Mouse (Mus musculus) stomach, embryonic 16.5 days (tissue): ENCODE data around the gene Tmem274. TPM values are rescaled to one million over a fixed set of nuclear protein-coding genes. Genes with fewer than 3 reads are reported as not detected.

ENCODE experiments used
- ATAC-seq: fragments of 200-750 bp; cut with Nextera tagmentation; 2 replicates; pipeline ENCODE4 v1.8.0; 2017; ENCODE audit warnings: moderate number of reproducible peaks, moderate TSS enrichment; ENCODE audit not compliant: insufficient read depth, low FRiP score
- H3K27ac ChIP-seq: fragments of 300-500 bp; sonication (generic); 2 replicates; pipeline ENCODE4 v1.5.1; 2014; ENCODE audit warnings: low read length
- H3K27me3 ChIP-seq: fragments of 300-500 bp; sonication (generic); 2 replicates; pipeline ENCODE4 v1.6.1; 2014; ENCODE audit warnings: low read length, control low read depth, mixed read lengths; ENCODE audit not compliant: control insufficient read depth, insufficient read depth
- H3K36me3 ChIP-seq: fragments of 300-500 bp; sonication (generic); 2 replicates; pipeline ENCODE4 v1.6.1; 2014; ENCODE audit warnings: low read length; ENCODE audit not compliant: control insufficient read depth, insufficient read depth
- H3K4me1 ChIP-seq: fragments of 300-500 bp; sonication (generic); 2 replicates; pipeline ENCODE4 v1.6.1; 2014; ENCODE audit warnings: low read length, control low read depth, mixed read lengths; ENCODE audit not compliant: control insufficient read depth, insufficient read depth
- H3K4me2 ChIP-seq: fragments of 300-500 bp; sonication (generic); 2 replicates; pipeline ENCODE4 v1.6.1; 2014; ENCODE audit warnings: low read depth, low read length, mixed read lengths
- H3K4me3 ChIP-seq: fragments of 300-500 bp; sonication (generic); replicated peaks from 2 replicates; pipeline ENCODE4 v1.5.1; 2014; ENCODE audit warnings: mild to moderate bottlenecking, low read length
- H3K9ac ChIP-seq: fragments of 300-500 bp; sonication (generic); 2 replicates; pipeline ENCODE4 v1.6.1; 2014; ENCODE audit warnings: low read length
- H3K9me3 ChIP-seq: fragments of 300-500 bp; sonication (generic); replicated peaks from 2 replicates; pipeline ENCODE4 v1.6.1; 2016; ENCODE audit warnings: low read length, control low read depth; ENCODE audit not compliant: control insufficient read depth
- WGBS: fragments of 180-500 bp; shearing (Covaris S2); extraction: QIAGEN DNeasy Blood & Tissue Kit; methylation state at CpG from one replicate; pipeline ENCODE4 v1.1.7; 2014; 5-methylcytosine and 5-hydroxymethylcytosine counted together
- polyA plus RNA-seq: library from polyadenylated mRNA; unstranded; fragments of >200 nt; fragmentation: Nextera tagmentation; extraction: Ambion mirVana; gene quantifications from 2 replicates; pipeline ENCODE4 v1.2.1, GENCODE M21; 2015

The Tmem274 gene
- polyA plus RNA-seq, 1 experiment from 2014 or later: 0.39 TPM

- Histone ChIP-seq H3K27me3 (no peaks in the 10 kb centered on the region), H3K4me3 (no peak overlapping the region), H3K36me3 (peaks cover 7% of the 10 kb centered on the region; the same call in 1 of the 2 replicates), H3K4me2 (no peak overlapping the region), H3K27ac (no peak overlapping the region), H3K4me1 (no peaks in the 10 kb centered on the region), H3K9ac (no peak overlapping the region), H3K9me3 (no peaks in the 10 kb centered on the region)
- ATAC-seq: no peak
- WGBS: 75% methylated on average over 3 of the region's 3 CpGs
Observed at GRCm38 (mm10) chr4:149506904-149507303, 29.7 kb downstream of the Tmem274 start.

- Histone ChIP-seq H3K4me2 (no peak overlapping the region), H3K4me1 (no peaks in the 10 kb centered on the region), H3K27ac (no peak overlapping the region)
Observed at GRCm38 (mm10) chr4:149511221-149511646, 34.1 kb downstream of the Tmem274 start.

GRCm38 (mm10) chr4:149512072-149512471 is 34.9 kb downstream of the Tmem274 start:
- no peaks in the 10 kb centered on the region for H3K4me1 ChIP-seq
- no peak overlapping the region for H3K9ac ChIP-seq
- no peaks in the 10 kb centered on the region for H3K9me3 ChIP-seq
- WGBS: 65% methylated on average over 7 of the region's 7 CpGs
- ATAC-seq: no peak
- no peaks in the 10 kb centered on the region for H3K36me3 ChIP-seq
- no peak overlapping the region for H3K4me2 ChIP-seq
- no peaks in the 10 kb centered on the region for H3K27me3 ChIP-seq
- no peak overlapping the region for H3K4me3 ChIP-seq
- H3K27ac ChIP-seq: no peak overlapping the region

More at GRCm38 (mm10) chr4:149511221-149511646, 34.1 kb downstream of the Tmem274 start:
- no peak overlapping the region for H3K4me3 ChIP-seq
- ATAC-seq: no peak
- WGBS: 46% methylated on average over 6 of the region's 6 CpGs
- no peaks in the 10 kb centered on the region for H3K27me3 ChIP-seq
- H3K36me3 ChIP-seq: no peaks in the 10 kb centered on the region
- no peak overlapping the region for H3K9ac ChIP-seq
- H3K9me3 ChIP-seq: no peaks in the 10 kb centered on the region

- Histone ChIP-seq H3K27ac (no peak overlapping the region), H3K4me3 (no peak overlapping the region), H3K9me3 (no peaks in the 10 kb centered on the region), H3K27me3 (no peaks in the 10 kb centered on the region), H3K4me1 (peaks cover 8% of the 10 kb centered on the region), H3K4me2 (no peak overlapping the region), H3K36me3 (no peaks in the 10 kb centered on the region), H3K9ac (no peak overlapping the region)
- 90% methylated on average over 5 of the region's 5 CpGs for WGBS
- ATAC-seq: no peak
Observed at GRCm38 (mm10) chr4:149515706-149516105, 38.5 kb downstream of the Tmem274 start.

- peak within 1 kb of the TSS; percentile 92 for H3K9ac ChIP-seq
- H3K27ac ChIP-seq: peak within 1 kb of the TSS; percentile 42
- no peaks in the 10 kb centered on the region for H3K27me3 ChIP-seq
- H3K4me1 ChIP-seq: peaks cover 11% of the 10 kb centered on the region
- H3K4me3 ChIP-seq: peak within 1 kb of the TSS; percentile 85
- no peaks in the 10 kb centered on the region for H3K9me3 ChIP-seq
- H3K4me2 ChIP-seq: peak within 1 kb of the TSS; percentile 97
- ATAC-seq: peak; percentile 100
- H3K36me3 ChIP-seq: no peaks in the 10 kb centered on the region
- WGBS: under 1% methylated on average over 45 of the region's 46 CpGs
Observed at GRCm38 (mm10) chr4:149517868-149518340, 40.7 kb downstream of the Tmem274 start, which contains the start of gene Ctnnbip1. Ctnnbip1 (plus strand) TSS chr4:149518236.

- Histone ChIP-seq H3K4me3 (peak overlapping the region; percentile 85), H3K4me1 (peaks cover 11% of the 10 kb centered on the region), H3K27ac (peak overlapping the region; percentile 40; the same call in 1 of the 2 replicates), H3K4me2 (peak overlapping the region; percentile 97), H3K9me3 (no peaks in the 10 kb centered on the region), H3K36me3 (no peaks in the 10 kb centered on the region), H3K27me3 (no peaks in the 10 kb centered on the region), H3K9ac (peak overlapping the region; percentile 92)
- no peak for ATAC-seq
- 4% methylated on average over 44 of the region's 52 CpGs for WGBS
Observed at GRCm38 (mm10) chr4:149518351-149519220, 41.4 kb downstream of the Tmem274 start.

GRCm38 (mm10) chr4:149521258-149521657 is 44.1 kb downstream of the Tmem274 start:
- H3K9ac ChIP-seq: no peak overlapping the region
- WGBS: 64% methylated on average over 10 of the region's 10 CpGs

GRCm38 (mm10) chr4:149523961-149524360 is 46.8 kb downstream of the Tmem274 start:
- no peaks in the 10 kb centered on the region for H3K36me3 ChIP-seq
- ATAC-seq: no peak
- H3K9ac ChIP-seq: no peak overlapping the region
- no peaks in the 10 kb centered on the region for H3K9me3 ChIP-seq
- H3K4me3 ChIP-seq: no peak overlapping the region
- no peak overlapping the region for H3K4me2 ChIP-seq
- WGBS: 90% methylated on average over 6 of the region's 6 CpGs
- no peak overlapping the region for H3K27ac ChIP-seq
- peaks cover 35% of the 10 kb centered on the region for H3K4me1 ChIP-seq
- H3K27me3 ChIP-seq: no peaks in the 10 kb centered on the region

More at GRCm38 (mm10) chr4:149521258-149521657, 44.1 kb downstream of the Tmem274 start:
- peaks cover 21% of the 10 kb centered on the region for H3K4me1 ChIP-seq
- H3K4me3 ChIP-seq: no peak overlapping the region
- H3K27ac ChIP-seq: no peak overlapping the region
- no peak for ATAC-seq
- no peaks in the 10 kb centered on the region for H3K27me3 ChIP-seq
- H3K9me3 ChIP-seq: no peaks in the 10 kb centered on the region
- no peak overlapping the region for H3K4me2 ChIP-seq
- H3K36me3 ChIP-seq: no peaks in the 10 kb centered on the region

- H3K9me3 ChIP-seq: no peaks in the 10 kb centered on the region
- H3K9ac ChIP-seq: no peak overlapping the region
- no peak overlapping the region for H3K4me2 ChIP-seq
- WGBS: 83% methylated on average over 4 of the region's 4 CpGs
- H3K36me3 ChIP-seq: no peaks in the 10 kb centered on the region
- H3K4me3 ChIP-seq: no peak overlapping the region
- peaks cover 31% of the 10 kb centered on the region; the same call in 1 of the 2 replicates for H3K4me1 ChIP-seq
- no peaks in the 10 kb centered on the region for H3K27me3 ChIP-seq
- H3K27ac ChIP-seq: peak overlapping the region; percentile 43; the same call in 1 of the 2 replicates
- no peak for ATAC-seq
Observed at GRCm38 (mm10) chr4:149525170-149525569, 48.0 kb downstream of the Tmem274 start.
